Mouse (Mus musculus) adrenal gland, adult 2 months (tissue): ENCODE measurements around the gene Vmn2r89. TPM values are rescaled to one million over a fixed set of nuclear protein-coding genes. Genes with fewer than 3 reads are reported as not detected.

ENCODE experiments used
- polyA plus RNA-seq: library from polyadenylated mRNA; depleted of rRNA; stranded (reverse); fragments of >200 nt; gene quantifications from 2 replicates; pipeline ENCODE4 v1.2.3, GENCODE M21; 2012; rRNA removed
- total RNA-seq, 2 experiments: library from RNA; stranded (reverse); gene quantifications; 2 replicates each; pipeline ENCODE4 v1.2.3; 2021

The Vmn2r89 gene
- total and polyA plus RNA-seq, 3 experiments: not detected

Other genes starting within 250 kb of the Vmn2r89 start
- not detected for gene Ear14, start 248.5 kb upstream of the Vmn2r89 start, total RNA-seq
- gene Ear14, start 248.5 kb upstream of the Vmn2r89 start, polyA plus RNA-seq: not detected in 2 replicates
- 10 to 100 TPM in 1 of 2 experiments, 1 to 10 TPM in 1; 9.5 to 15.7 TPM for gene Rnase2a, start 195.7 kb upstream of the Vmn2r89 start, total RNA-seq
- gene Rnase2a, start 195.7 kb upstream of the Vmn2r89 start, polyA plus RNA-seq: not detected in 2 replicates
- gene Gm7247, start 90.1 kb upstream of the Vmn2r89 start, total RNA-seq: not detected
- not detected in 2 replicates for gene Gm7247, start 90.1 kb upstream of the Vmn2r89 start, polyA plus RNA-seq
- not detected for gene Vmn2r88, start 41.0 kb upstream of the Vmn2r89 start, total RNA-seq
- not detected in 2 replicates for gene Vmn2r88, start 41.0 kb upstream of the Vmn2r89 start, polyA plus RNA-seq
- not detected for gene Gm5622, start 100.9 kb downstream of the Vmn2r89 start, total RNA-seq
- not detected in 2 replicates for gene Gm5622, start 100.9 kb downstream of the Vmn2r89 start, polyA plus RNA-seq
- gene Gm17175, start 122.2 kb downstream of the Vmn2r89 start, total RNA-seq: not detected
- not detected in 2 replicates for gene Gm17175, start 122.2 kb downstream of the Vmn2r89 start, polyA plus RNA-seq
- not detected for gene Gm17174, start 140.3 kb downstream of the Vmn2r89 start, total RNA-seq
- gene Gm17174, start 140.3 kb downstream of the Vmn2r89 start, polyA plus RNA-seq: not detected in 2 replicates
- not detected for gene Gm17078, start 159.5 kb downstream of the Vmn2r89 start, total RNA-seq
- not detected in 2 replicates for gene Gm17078, start 159.5 kb downstream of the Vmn2r89 start, polyA plus RNA-seq
- not detected for gene Gm4181, start 183.8 kb downstream of the Vmn2r89 start, total RNA-seq
- gene Gm4181, start 183.8 kb downstream of the Vmn2r89 start, polyA plus RNA-seq: not detected in 2 replicates
- not detected for gene Gm17079, start 243.6 kb downstream of the Vmn2r89 start, total RNA-seq
- not detected in 2 replicates for gene Gm17079, start 243.6 kb downstream of the Vmn2r89 start, polyA plus RNA-seq